ENCODE assay signal across 19 mouse cellular contexts in genomic region chr1:191842247-191842646, GRCm38 (mm10).
"Had no signal": no experiment of that assay in that cellular context is flagged by ENCODE, and none has a peak within 500 bp of the region (broad histone marks: within the 10 kb centered on the region; RNA-seq: fewer than 3 reads in every experiment).

No protein-coding gene starts in this region.

- H3K36me3 ChIP-seq: midbrain, embryonic 10.5 days; midbrain, embryonic 12.5 days; neural tube, embryonic 12.5 days; stomach, embryonic 15.5 days had no signal

- H3K4me3 ChIP-seq: midbrain, embryonic 10.5 days; midbrain, embryonic 12.5 days; myocyte; neural tube, embryonic 12.5 days; stomach, embryonic 15.5 days had no signal

- H3K27me3 ChIP-seq: midbrain, embryonic 12.5 days; neural tube, embryonic 12.5 days; stomach, embryonic 15.5 days had no signal

- DNase-seq: lung, adult 18-20 months; lung, embryonic 14.5 days; lung, postnatal 10 days; lung, postnatal 4 days; midbrain, embryonic 14.5 days; right cerebral cortex, adult 18-20 months; right cerebral cortex, postnatal 25 days; right cerebral cortex, postnatal 4 days; spleen, adult 18-20 months; thymus, adult 2 months; thymus, postnatal 25 days; thymus, postnatal 4 days had no signal

- H3K27ac ChIP-seq: liver, embryonic 14.5 days; midbrain, embryonic 10.5 days; midbrain, embryonic 12.5 days; neural tube, embryonic 12.5 days; stomach, embryonic 15.5 days; stomach, postnatal 0 days had no signal
